Mouse (Mus musculus): ENCODE results near the gene Btbd9.

The Btbd9 gene

GRCm38 (mm10) chr17:30210262-30210661 lies 366.0 kb downstream of the Btbd9 start:
- DNase-seq (ENCODE audit: low read depth, low spot score), result no peak

DNA sequence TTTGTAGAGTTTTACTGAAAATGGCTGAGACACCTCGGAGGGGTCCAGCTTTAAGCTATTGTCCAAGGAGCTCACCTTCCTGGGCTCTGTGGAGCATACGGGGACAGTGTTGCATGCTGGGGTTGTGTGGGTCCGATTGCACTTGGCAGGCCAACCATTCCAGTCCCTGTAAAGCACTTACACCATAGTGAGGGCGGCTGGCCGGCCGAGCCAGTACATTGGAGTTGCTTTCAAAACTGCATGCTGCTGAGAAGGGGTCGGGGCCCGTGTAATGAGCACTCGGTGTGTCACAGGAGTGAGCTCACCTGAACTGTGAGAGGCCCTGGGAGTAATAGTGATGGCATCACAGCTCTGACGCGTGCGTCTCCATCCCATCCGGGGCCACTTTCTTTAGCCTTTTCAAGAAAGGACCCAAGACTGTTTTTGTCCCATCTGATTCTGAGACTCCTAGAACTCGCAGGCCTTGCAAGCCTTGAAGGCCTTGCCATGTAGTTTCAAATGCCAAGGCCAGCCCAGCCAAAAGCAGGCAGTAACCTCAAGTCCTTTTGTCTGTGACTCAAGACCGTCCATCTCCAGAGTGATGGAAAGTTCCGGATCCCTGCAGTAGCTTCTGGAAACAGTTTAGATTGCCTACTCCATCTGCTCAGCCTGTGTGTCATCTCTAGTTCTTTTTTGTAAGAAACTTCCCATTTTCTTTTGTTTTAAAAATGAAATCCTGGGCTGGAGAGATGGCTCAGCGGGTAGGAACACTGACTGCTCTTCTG lies 371.0 kb downstream of the Btbd9 start:
- no peak for DNase-seq (ENCODE audit: low read depth, low spot score)

DNA sequence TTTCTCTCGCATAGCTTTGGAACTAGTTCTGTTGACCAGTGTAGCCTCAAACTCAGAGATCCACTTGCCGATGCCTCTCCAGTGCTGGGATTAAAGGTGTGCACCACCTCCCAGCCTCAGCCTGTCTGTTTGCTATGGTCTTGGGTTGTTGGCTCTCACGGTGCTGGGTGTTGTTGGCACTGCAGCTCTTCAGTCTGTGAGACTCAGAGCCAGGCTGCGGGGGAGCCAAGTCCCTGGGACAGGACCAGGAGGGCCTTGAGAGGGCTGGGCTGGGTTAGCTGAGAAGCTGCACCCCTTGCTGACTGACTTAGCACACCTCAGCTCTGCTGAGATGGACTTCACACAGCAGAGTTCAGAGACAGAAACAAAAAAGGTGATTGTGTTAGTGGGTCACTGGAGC lies 376.0 kb downstream of the Btbd9 start:
- DNase-seq (ENCODE audit: low read depth, low spot score), result no peak

DNA sequence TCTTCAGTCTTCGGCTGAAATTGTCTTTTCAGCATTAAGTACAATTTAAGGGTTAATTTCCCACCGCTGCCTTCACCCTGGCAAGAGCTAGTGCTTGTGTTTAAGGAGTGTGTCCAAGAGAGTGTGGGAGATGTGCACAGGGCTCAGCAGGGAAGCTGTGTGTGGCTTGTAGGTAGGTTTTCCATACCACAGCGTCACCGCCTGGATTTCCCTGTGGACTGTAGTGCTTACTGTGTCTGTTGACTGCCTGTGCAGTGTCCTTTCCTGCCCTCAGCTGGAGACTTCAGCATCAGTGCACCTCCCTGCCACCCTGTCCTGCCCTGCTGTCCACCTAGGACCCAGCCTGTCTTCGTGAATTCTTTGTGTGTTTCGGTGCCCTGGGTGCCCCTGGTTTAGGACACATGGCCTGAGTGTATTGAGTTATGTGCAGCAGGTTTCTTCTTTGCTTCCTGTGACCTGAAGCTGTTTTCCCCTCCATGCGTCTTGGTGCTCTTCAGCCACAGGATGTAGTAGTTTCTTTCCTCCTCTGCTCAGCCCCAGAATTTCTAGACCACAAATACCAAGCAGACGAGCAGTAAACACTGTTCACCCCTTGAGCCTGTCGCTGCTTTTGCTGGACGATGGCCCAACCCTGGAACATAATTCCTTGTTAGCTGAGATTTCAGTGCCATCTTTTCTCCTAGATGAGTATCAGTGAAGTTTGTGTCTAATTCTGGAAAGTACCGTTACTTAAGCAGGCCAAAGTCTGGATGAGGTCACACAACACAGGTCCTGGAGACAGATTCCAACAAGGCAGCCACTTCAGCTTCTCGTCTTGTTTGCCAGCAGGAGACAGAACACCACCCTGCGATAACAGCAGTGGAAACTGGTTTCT lies 376.7 kb downstream of the Btbd9 start:
- no peak for DNase-seq (ENCODE audit: low read depth, low spot score)

GRCm38 (mm10) chr17:30198422-30198821 lies 377.9 kb downstream of the Btbd9 start:
- DNase-seq (ENCODE audit: low read depth, low spot score), result no peak

DNA sequence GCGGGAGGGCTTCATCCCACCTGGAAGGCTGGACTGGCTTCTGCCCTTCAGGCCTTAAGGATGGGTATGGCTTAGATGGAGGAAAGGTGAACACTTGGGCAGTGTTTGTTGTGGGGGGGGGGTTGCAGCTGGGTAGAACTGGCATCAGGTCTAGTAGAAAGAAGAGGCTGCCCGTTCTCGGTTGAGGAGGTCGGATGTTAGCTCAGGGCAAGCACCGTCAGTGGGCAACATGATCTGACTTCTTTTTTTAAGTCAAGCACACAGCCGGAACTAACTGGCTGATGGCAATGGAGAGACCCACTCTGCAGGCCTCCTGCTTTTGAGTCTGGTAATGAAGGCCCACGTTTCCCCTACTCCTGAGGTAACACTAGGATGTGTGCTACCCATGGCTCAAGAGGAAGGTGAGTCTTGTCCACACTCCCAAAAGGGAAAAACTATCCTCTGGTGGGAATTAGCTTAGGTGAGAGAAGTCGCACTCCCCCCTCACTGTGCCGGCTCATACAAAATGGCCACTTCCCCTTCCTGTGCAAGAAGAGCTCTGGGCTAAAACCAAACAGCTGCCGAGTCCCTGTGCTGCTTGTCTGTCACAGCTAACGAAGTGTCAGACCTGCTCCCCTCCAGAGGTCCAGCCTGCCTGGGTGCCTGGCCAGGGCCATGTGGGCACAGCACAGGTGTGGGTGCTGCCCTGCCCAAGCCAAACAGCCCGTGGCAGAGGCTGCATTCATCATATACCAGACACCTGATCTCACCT lies 378.8 kb downstream of the Btbd9 start:
- no peak for DNase-seq (ENCODE audit: low read depth, low spot score)

DNA sequence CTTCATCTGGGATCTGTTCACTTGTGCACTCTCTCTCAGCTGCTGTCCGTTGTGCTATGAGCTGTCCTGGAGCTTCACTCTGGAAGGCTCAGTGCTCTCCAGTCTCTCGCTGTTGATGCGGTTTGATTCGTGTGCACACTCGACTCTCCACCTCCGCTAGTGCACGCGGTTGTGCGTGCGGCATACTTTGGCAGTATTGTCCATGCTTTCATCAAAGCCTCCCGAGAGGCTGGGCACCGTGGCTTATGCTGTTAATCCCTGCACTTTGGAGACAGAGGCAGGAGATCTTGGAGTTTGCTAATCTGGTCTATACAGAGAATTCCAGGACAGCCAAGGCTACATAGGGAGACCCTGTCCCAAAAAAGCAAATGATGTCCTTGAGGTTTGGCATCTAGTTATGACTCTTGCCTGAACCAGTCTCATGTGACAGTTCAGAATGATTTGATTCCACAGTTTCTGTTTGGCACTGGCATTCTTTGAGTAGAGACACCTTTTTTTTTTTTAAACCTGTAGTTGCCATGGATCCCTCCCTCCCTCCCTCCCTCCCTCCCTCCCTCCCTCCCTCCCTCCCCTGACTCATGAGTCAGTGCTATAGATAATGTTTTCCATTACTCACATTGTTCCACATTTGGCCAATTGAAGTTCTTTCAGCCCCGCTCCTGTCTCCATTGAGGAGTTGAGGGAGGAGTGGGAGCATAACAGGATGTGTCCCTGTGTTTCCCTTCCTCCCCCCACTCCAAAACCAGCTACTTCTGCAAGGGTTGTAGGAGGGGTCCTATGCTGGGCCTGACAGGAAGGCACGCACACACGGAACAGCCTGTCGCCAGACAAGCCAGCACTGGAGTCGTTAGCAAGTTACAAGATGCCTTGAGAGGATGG lies 379.6 kb downstream of the Btbd9 start:
- no peak for DNase-seq (ENCODE audit: low read depth, low spot score)

DNA sequence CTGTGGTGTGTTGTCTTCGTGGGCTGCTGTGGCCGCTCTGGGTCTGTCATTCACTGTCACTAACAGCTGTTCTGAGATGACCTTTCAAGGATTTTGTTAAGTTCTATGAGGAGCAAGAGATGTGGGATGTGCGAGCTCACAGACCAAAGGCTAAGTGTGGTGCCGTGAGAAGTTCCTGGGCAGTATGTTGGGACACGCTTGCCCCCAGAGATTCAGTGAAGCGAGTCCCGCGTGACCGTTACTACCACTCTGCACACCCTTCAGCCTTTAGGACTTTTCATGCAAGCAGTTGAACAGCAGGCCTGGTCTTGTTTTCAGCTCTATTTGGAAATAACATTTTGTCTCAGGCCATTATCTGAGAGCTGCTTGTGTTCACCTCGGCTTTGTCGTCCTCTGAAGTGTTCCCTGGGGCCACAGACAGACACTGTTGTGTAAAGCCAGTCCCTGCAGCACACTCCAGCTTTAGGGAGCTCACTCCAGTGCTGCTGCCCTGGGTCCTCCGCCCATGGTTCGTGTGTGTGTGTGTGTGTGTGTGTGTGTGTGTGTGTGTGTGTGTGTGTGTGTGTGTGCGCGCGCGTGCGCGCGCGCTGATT lies 380.6 kb downstream of the Btbd9 start:
- no peak for DNase-seq (ENCODE audit: low read depth, low spot score)

DNA sequence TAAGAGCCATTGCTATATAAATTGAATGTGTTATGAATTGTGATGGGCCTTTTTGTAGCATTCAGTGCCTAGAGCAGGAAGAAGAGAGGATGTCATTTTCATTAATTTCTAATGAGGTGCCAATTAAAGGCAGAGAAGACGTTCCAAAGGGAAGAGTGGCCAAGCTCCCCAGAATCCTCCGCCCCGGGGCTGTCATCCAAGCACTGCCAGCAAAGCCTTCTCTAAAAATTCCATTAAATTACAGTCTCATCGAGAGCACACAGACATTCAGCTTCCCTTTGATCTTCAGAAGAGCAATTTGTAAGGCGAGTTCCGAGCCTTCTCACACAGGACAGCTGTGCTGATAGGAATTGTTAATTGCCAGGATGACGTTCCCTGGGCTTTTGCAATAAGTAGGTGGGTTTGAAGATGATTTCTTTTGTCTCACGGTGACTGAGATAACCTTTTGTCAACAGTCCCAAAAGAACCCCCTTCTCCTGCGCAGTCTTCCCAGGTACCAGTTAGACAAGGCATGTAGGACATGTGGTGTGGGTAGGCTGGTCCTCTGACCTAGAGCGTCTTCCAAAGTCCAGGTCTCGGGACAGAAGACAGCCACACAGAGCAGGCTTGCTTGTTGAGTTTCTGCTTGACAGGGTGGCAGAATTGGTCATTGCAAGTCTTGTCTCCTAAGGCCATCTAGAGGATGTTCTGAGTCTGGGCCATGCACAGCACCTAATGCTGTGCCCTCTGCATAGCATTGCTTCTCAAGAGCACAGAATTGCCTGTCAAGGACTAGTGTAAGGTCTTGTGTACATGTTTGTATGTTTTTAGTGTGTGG lies 381.5 kb downstream of the Btbd9 start:
- no peak for DNase-seq (ENCODE audit: low read depth, low spot score)

DNA sequence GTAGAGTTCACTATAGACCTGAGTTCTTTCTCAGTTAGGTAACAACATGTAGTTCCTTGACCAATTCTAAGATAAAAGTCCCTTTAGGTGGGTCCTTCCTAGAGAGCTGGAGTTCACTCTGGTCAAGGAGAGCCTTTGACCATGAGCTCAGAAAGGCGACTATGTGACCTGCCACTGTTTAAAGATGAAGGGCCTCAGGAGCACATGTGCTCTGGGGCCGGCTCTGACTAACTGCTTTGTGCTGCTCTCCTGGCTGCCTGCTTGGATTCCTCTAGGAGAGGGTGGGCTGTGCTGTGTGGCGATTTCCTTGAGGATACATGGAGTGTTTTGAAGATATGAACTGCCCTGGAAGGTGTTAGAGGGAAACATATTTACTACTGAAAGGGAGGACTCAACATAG lies 382.2 kb downstream of the Btbd9 start:
- DNase-seq (ENCODE audit: low read depth, low spot score), result no peak

GRCm38 (mm10) chr17:30193615-30194014 lies 382.7 kb downstream of the Btbd9 start:
- no peak for DNase-seq (ENCODE audit: low read depth, low spot score)

DNA sequence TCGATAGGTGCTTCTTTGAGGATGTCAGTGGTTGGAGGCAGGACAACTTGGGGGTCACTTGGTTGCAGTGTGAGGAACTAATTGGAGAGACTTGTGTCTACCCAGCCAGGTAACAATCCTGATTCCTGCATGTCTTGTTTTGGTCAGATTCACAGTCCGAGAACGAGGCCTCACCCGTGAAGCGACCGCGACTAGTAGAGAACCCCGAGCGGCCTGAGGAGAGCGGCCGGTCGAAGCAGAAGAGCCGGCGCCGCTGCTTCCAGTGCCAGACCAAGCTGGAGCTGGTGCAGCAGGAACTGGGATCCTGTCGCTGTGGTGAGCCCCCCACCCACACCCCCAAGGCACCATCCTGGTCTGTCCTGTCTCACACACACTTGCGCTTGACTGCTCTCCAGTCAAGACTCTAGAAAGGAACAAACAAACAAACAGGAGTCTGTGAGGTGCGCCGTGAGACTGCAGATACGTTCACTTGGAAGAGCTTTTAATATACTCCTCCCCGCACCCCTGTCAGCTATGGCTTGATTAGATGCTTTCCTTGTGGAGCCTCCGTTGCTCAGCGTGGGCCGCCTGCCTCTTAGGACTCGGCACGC lies 383.8 kb downstream of the Btbd9 start:
- no peak for DNase-seq (ENCODE audit: low read depth, low spot score)

DNA sequence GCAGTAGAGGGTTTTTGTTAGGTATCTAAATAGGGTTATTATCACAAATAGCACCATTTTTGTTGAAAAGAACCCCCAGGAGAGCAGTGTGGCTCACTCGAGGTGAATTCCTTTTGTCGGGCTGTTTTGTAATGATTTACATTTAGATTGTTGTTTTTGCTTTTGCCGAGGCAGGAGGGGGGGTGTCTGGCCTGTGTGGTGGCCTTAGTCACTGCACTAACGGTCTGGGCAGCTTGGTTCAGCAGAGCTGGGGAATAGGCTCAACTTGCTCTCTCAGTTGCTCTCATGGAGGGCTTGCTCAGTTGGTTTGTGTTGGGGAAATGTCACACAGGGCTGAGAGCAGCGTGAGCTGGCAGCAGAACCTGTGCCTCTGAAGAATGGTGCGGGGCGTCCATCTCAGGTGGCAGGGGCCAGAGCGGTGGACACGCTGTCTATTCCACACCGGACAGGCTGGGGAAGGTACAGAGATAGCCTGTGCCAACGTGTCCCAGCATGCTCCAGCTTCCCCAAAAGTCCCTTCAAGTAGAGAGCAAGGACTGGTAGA lies 385.1 kb downstream of the Btbd9 start:
- DNase-seq (ENCODE audit: low read depth, low spot score), result no peak

GRCm38 (mm10) chr17:30188031-30188981 lies 388.0 kb downstream of the Btbd9 start:
- no peak for DNase-seq (ENCODE audit: low read depth, low spot score)

DNA sequence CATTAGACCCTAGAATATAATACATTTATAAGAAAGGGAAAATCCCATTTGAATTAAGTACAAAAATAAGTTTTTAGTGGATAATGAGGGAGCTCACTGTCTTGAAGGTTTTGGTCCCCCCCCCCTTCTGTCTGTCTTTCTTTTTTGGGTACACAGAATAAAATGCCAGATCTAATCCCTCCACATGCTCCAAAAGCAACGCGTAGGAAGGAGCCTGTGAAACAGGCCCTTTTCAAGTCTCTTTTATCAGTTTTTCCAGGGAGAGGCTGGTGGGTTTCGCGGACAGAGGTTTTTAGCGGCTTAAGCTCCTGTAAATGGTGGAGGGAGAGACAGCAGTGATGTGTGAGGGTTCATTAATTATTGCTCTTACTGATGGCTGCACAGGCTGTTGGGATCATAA lies 388.7 kb downstream of the Btbd9 start:
- DNase-seq (ENCODE audit: low read depth, low spot score), result no peak

DNA sequence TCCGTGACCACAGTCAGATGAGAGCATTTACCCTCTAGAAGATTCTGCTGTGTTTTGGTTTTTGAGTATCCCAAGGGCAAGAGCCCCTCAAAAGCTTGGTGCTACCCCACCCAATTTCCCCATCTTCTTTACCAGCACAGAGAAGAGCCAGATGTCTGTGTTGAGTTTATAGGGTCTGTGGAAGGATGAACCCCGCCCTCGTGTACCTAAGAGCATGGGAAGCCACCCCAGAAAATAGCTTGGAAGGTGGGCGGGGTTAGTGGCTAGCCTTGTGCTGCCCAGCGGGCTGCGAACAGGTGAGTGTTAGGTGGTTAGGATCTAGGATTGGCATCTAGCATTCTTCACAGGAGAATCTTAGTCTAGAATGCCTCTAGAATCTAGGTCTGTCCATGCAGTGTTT lies 389.1 kb downstream of the Btbd9 start:
- DNase-seq (ENCODE audit: low read depth, low spot score), result no peak

DNA sequence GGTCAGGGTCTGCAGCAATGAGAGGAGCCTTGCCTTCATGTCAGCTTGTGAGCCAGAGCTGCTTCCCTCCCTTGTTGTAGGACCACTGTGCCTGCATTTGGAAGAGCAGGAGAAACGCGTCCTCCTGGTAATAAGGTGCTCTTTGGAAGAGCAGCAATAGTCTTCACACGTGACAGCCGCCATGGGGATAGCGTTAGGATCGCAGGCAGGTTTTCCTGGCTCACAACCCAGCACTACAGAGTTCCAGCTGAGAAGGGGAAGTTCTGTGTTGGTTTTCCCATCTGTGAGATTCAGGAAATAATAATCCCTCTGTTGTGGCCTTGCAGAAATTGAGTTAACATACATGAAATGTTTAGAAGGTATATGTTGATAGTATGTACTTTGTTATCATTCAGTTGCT lies 392.7 kb downstream of the Btbd9 start:
- DNase-seq (ENCODE audit: low read depth, low spot score), result no peak

DNA sequence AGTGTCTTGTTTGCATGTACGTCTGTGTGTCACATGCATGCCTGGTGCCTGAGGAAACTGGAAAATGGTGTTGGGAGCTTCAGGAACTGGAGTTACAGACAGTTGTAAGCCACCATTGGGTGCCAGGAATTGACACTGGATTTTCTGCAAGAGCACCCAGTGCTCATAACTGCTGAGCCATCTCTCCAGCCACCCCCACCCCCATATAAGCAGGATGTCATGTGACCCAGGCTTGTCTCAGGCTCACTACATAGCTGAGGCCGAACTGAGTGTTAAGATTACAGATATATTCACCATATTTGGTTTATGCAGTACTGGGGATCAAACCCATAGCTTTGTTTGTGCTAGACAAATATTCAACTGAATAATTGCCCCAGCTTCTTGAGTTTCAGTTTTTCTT lies 394.2 kb downstream of the Btbd9 start:
- no peak for DNase-seq (ENCODE audit: low read depth, low spot score)
